Mouse (Mus musculus) heart, embryonic 16.5 days (tissue): ENCODE data around the gene Rab8b. TPM values are rescaled to one million over a fixed set of nuclear protein-coding genes. Genes with fewer than 3 reads are reported as not detected.
A peak's percentile ranks its signal among the peaks of the same experiment; 100 is the strongest.

Source experiments
- ATAC-seq: fragments of 200-750 bp; cut with Nextera tagmentation; replicated peaks from 2 replicates; pipeline ENCODE4 v1.8.0; 2017; ENCODE audit warnings: moderate number of reproducible peaks; ENCODE audit not compliant: insufficient read depth, low FRiP score; ENCODE audit errors: extremely low read depth
- H3K27ac ChIP-seq: fragments of 300-500 bp; sonication (generic); 2 replicates; pipeline ENCODE4 v1.5.1; 2014; ENCODE audit warnings: mild to moderate bottlenecking, low read length, control low read depth, moderate library complexity
- H3K27me3 ChIP-seq: fragments of 300-500 bp; sonication (generic); 2 replicates; pipeline ENCODE4 v1.6.1; 2014; ENCODE audit warnings: low read length, mixed read lengths; ENCODE audit not compliant: control insufficient read depth, insufficient read depth
- H3K36me3 ChIP-seq: fragments of 300-500 bp; sonication (generic); 2 replicates; pipeline ENCODE4 v1.6.1; 2014; ENCODE audit not compliant: control insufficient read depth, insufficient read depth
- H3K4me1 ChIP-seq: fragments of 300-500 bp; sonication (generic); 2 replicates; pipeline ENCODE4 v1.6.1; 2014; ENCODE audit warnings: low read length, mixed read lengths; ENCODE audit not compliant: control insufficient read depth, insufficient read depth
- H3K4me2 ChIP-seq: fragments of 300-500 bp; sonication (generic); 2 replicates; pipeline ENCODE4 v1.6.1; 2014; ENCODE audit warnings: low read depth, mild to moderate bottlenecking, control low read depth, low read length
- H3K4me3 ChIP-seq: fragments of 300-500 bp; sonication (generic); 2 replicates; pipeline ENCODE4 v1.5.1; 2014; ENCODE audit warnings: mild to moderate bottlenecking, control low read depth, low read length
- H3K9ac ChIP-seq: fragments of 300-500 bp; sonication (generic); 2 replicates; pipeline ENCODE4 v1.6.1; 2014; ENCODE audit warnings: low read length, control low read depth
- H3K9me3 ChIP-seq: fragments of 300-500 bp; sonication (generic); replicated peaks from 2 replicates; pipeline ENCODE4 v1.6.1; 2016; ENCODE audit warnings: low read length; ENCODE audit not compliant: control insufficient read depth
- WGBS: fragments of 180-500 bp; shearing (Covaris S2); extraction: QIAGEN DNeasy Blood & Tissue Kit; methylation state at CpG from one replicate; pipeline ENCODE4 v1.1.7; 2014; 5-methylcytosine and 5-hydroxymethylcytosine counted together
- polyA plus RNA-seq: library from polyadenylated mRNA; unstranded; fragments of >200 nt; fragmentation: Nextera tagmentation; extraction: Ambion mirVana; gene quantifications from 2 replicates; pipeline ENCODE4 v1.2.1, GENCODE M21; 2015

Rab8b gene
- polyA plus RNA-seq, 1 experiment from 2014 or later = 17.6 TPM

DNA sequence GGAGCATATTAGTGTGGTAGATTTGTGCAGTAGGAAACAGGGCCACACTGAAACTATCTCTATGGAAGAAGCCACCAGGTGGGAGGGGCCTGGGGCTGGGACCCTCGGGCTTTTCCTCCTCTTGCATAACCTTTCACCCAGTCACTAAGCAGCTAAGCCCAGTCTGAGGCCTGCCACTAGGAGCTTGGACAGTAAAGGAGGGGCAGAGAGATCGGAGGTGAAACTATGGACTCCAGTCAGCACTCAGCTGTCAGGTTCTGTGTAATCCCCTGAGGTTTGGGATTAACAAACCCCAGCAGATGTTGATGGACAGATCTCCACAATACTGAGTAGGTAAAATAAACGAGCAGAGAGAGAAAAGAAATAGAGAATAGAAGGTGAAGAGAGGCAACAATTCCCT is 33.1 kb downstream of the Rab8b start:
- Histone ChIP-seq H3K9me3 (no peaks in the 10 kb centered on the region), H3K36me3 (no peaks in the 10 kb centered on the region), H3K4me3 (no peak overlapping the region), H3K27me3 (no peaks in the 10 kb centered on the region), H3K4me2 (no peak overlapping the region), H3K4me1 (peaks cover 10% of the 10 kb centered on the region), H3K9ac (no peak overlapping the region), H3K27ac (no peak overlapping the region)
- 32% methylated on average over 3 of the region's 3 CpGs for WGBS
- no peak for ATAC-seq

DNA sequence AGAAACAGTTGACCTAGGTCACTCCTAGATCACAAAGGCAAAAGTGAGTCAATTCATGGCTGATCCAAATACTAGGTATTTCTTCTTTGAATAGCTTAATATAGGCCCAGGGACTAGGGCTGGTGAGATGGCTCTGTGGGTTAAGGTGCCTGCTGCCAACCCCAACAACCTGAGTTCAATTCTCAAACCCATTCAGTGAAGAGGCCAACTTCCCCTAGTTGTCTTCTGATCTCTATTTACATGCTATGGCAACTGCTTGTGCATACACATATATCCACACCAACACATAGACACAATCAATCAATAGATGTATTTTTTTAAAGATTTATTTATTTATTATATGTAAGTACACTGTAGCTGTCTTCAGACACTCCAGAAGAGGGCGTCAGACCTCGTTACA is 34.9 kb downstream of the Rab8b start:
- H3K4me3 ChIP-seq = no peak overlapping the region
- ATAC-seq = no peak
- H3K9me3 ChIP-seq = no peaks in the 10 kb centered on the region
- WGBS = 86% methylated on average over 2 of the region's 2 CpGs
- no peak overlapping the region for H3K9ac ChIP-seq
- no peak overlapping the region for H3K4me2 ChIP-seq
- no peaks in the 10 kb centered on the region for H3K36me3 ChIP-seq
- H3K4me1 ChIP-seq = peaks cover 10% of the 10 kb centered on the region
- no peaks in the 10 kb centered on the region for H3K27me3 ChIP-seq
- H3K27ac ChIP-seq = no peak overlapping the region

DNA sequence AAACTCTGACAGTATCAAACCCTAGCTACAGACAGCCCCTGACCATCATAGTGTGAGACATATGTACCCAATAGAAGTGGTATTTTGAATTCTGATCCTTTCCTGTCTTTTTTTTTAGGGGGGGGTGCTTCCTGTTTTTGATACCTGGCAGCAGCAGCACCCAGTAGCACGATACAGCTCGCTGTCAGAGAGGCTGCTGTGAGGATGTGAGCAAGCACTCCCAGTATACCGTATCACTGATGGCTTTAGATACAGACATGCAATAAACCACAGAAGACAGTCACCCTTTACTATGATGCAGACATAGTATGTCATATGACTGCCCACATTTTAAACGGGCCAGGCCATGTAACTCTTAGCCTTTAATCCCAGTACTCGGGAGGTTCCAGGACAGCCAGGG is 36.0 kb downstream of the Rab8b start:
- 77% methylated on average over 5 of the region's 5 CpGs for WGBS

GRCm38 (mm10) chr9:66882406-66882821 is 37.1 kb downstream of the Rab8b start:
- 62% methylated on average over 8 of the region's 8 CpGs for WGBS
- ATAC-seq = no peak
- Histone ChIP-seq H3K4me1 (peaks cover 7% of the 10 kb centered on the region), H3K9ac (no peak overlapping the region), H3K27me3 (no peaks in the 10 kb centered on the region), H3K36me3 (0 out of 2 replicates have a peak, but pooled peaks cover 3% of the 10 kb centered on the region), H3K9me3 (no peaks in the 10 kb centered on the region; the same call in 1 of the 2 replicates), H3K4me3 (no peak overlapping the region), H3K4me2 (no peak overlapping the region), H3K27ac (no peak overlapping the region; the same call in 1 of the 2 replicates)

More for the DNA sequence above, 36.0 kb downstream of the Rab8b start:
- H3K27ac ChIP-seq = no peak overlapping the region
- H3K9me3 ChIP-seq = no peaks in the 10 kb centered on the region; the same call in 1 of the 2 replicates
- peaks cover 9% of the 10 kb centered on the region for H3K4me1 ChIP-seq
- no peaks in the 10 kb centered on the region for H3K27me3 ChIP-seq
- no peak overlapping the region for H3K9ac ChIP-seq
- 0 out of 2 replicates have a peak, but pooled peaks cover under 1% of the 10 kb centered on the region for H3K36me3 ChIP-seq
- no peak overlapping the region for H3K4me3 ChIP-seq
- ATAC-seq = no peak
- H3K4me2 ChIP-seq = no peak overlapping the region

DNA sequence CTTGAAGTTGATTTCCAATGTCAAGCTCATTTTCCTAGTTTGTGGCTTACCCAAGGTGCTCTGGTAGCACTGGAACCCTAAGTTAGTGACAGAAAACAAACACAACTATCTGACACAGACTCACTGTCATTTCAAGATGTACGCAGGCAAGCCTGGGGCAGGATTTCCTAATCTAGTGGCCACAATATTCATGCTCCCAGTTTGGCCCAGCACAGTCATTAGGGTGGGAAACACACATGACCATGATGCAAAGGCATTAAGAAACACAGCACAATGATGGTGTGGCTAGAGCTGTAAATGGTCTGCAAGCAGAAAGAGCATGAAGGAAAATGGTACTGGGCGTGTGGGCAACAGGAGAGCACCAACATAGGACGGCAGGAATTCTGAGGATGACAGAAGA is 37.6 kb downstream of the Rab8b start:
- Histone ChIP-seq H3K4me1 (peaks cover 8% of the 10 kb centered on the region), H3K9me3 (no peaks in the 10 kb centered on the region; the same call in 1 of the 2 replicates), H3K4me3 (no peak overlapping the region), H3K27ac (no peak overlapping the region), H3K9ac (no peak overlapping the region), H3K27me3 (no peaks in the 10 kb centered on the region), H3K4me2 (no peak overlapping the region), H3K36me3 (0 out of 2 replicates have a peak, but pooled peaks cover 3% of the 10 kb centered on the region)
- WGBS = 77% methylated on average over 3 of the region's 3 CpGs
- ATAC-seq = no peak

- ATAC-seq = no peak
- Histone ChIP-seq H3K36me3 (peaks cover 3% of the 10 kb centered on the region; the same call in 1 of the 2 replicates), H3K9ac (no peak overlapping the region), H3K4me2 (no peak overlapping the region), H3K27ac (no peak overlapping the region), H3K27me3 (no peaks in the 10 kb centered on the region), H3K4me1 (peaks cover 4% of the 10 kb centered on the region; the same call in 1 of the 2 replicates), H3K9me3 (no peaks in the 10 kb centered on the region; the same call in 1 of the 2 replicates), H3K4me3 (no peak overlapping the region)
- 81% methylated on average over 2 of the region's 2 CpGs for WGBS
These were observed 38.7 kb downstream of the Rab8b start for GRCm38 (mm10) chr9:66880752-66881151.

DNA sequence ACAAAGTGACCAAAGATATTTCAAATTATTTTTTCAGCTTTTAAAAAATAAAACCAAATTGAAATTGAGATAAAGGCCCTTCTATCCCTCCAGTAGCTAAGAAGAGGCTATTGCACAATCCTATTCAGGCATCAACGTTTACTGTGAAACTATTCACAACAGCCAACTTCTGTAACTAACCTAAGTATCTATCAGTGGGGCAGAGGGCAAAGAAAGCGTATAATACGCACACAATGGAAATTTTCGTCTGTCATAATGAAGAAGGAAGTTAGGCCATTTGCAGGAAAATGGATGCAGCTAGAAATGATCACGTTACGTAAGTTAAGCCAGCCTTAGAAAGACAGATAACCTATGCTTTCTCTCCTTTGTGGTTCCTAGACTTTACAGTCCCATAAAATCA is 40.0 kb downstream of the Rab8b start:
- H3K9me3 ChIP-seq = peaks cover 7% of the 10 kb centered on the region
- no peak overlapping the region for H3K4me3 ChIP-seq
- ATAC-seq = no peak
- H3K4me2 ChIP-seq = no peak overlapping the region
- H3K36me3 ChIP-seq = peaks cover 6% of the 10 kb centered on the region; the same call in 1 of the 2 replicates
- no peak overlapping the region for H3K27ac ChIP-seq
- H3K27me3 ChIP-seq = no peaks in the 10 kb centered on the region
- H3K9ac ChIP-seq = no peak overlapping the region
- H3K4me1 ChIP-seq = peaks cover 4% of the 10 kb centered on the region; the same call in 1 of the 2 replicates
- 79% methylated on average over 6 of the region's 6 CpGs for WGBS

GRCm38 (mm10) chr9:66878899-66879298 is 40.6 kb downstream of the Rab8b start:
- H3K4me3 ChIP-seq = no peak overlapping the region
- H3K27me3 ChIP-seq = no peaks in the 10 kb centered on the region
- H3K9ac ChIP-seq = no peak overlapping the region
- peaks cover 4% of the 10 kb centered on the region; the same call in 1 of the 2 replicates for H3K4me1 ChIP-seq
- no peak overlapping the region for H3K27ac ChIP-seq
- 89% methylated on average over 3 of the region's 3 CpGs for WGBS
- H3K36me3 ChIP-seq = peaks cover 6% of the 10 kb centered on the region; the same call in 1 of the 2 replicates
- H3K9me3 ChIP-seq = peaks cover 7% of the 10 kb centered on the region
- no peak for ATAC-seq
- no peak overlapping the region for H3K4me2 ChIP-seq

- Histone ChIP-seq H3K27ac (0 out of 2 replicates have a peak overlapping the region, but pooled peaks have one; percentile 18), H3K4me1 (peaks cover 11% of the 10 kb centered on the region), H3K27me3 (no peaks in the 10 kb centered on the region), H3K9me3 (peaks cover 7% of the 10 kb centered on the region), H3K4me2 (no peak overlapping the region), H3K9ac (no peak overlapping the region), H3K4me3 (no peak overlapping the region), H3K36me3 (peaks cover 6% of the 10 kb centered on the region; the same call in 1 of the 2 replicates)
- WGBS = 53% methylated on average over 5 of the region's 5 CpGs
- 0 out of 2 replicates have a peak, but pooled peaks have one; percentile 67 for ATAC-seq
These were observed 42.9 kb downstream of the Rab8b start for GRCm38 (mm10) chr9:66876577-66876976.
